Mouse (Mus musculus): ENCODE results near the gene Zdbf2. TPM values are rescaled to one million over a fixed set of nuclear protein-coding genes. Genes with fewer than 3 reads are reported as not detected.

Gene Zdbf2
- polyA plus RNA-seq, 1 experiment from 2014 or later, result 4.2 TPM

DNA sequence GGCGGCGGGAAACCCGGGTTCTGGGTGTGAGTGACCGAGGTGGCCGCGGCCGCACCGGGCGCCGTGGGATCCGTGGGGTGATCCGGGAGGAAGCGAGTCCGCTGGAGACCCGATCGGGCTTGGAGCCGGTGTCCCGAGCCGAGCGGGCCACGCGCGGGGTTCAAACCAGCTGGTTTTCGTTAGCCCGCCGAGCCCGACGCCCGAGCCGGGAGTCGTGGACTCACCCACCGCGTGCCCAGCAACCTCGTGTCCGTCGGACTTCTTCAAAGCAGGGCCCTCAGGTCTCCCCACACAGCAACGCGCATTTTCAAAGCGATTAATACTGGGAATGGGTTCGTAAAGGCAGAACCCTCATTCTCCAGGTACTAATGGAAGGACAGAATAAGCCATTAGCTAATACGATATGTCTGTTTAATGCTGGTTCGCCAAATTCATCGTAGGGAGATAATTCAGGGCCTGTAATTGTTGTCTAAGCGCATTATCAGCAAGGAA is 24.7 kb upstream of the Zdbf2 start:
- peaks cover 6% of the 10 kb centered on the region; the same call in 1 of the 2 replicates for H3K4me1 ChIP-seq (ENCODE audit: insufficient read depth, low read length)
- H3K4me3 ChIP-seq (ENCODE audit: low read length), result peak overlapping the region; percentile 36
- peak overlapping the region; percentile 57 for H3K4me2 ChIP-seq (replicated peaks; ENCODE audit: low read depth, low read length)
- no peaks in the 10 kb centered on the region for H3K9me3 ChIP-seq (ENCODE audit: low read length)
- ATAC-seq (ENCODE audit: low FRiP score, low TSS enrichment), result no peak
- H3K36me3 ChIP-seq (ENCODE audit: insufficient read depth, low read length), result no peaks in the 10 kb centered on the region
- WGBS, result 2% methylated on average over 44 of the region's 44 CpGs
- H3K9ac ChIP-seq (replicated peaks; ENCODE audit: low read length), result peak overlapping the region; percentile 40; the same call in 1 of the 2 replicates
- H3K27ac ChIP-seq (ENCODE audit: low read length), result no peak overlapping the region
- peaks cover 86% of the 10 kb centered on the region for H3K27me3 ChIP-seq (ENCODE audit: insufficient read depth, low read length)

DNA sequence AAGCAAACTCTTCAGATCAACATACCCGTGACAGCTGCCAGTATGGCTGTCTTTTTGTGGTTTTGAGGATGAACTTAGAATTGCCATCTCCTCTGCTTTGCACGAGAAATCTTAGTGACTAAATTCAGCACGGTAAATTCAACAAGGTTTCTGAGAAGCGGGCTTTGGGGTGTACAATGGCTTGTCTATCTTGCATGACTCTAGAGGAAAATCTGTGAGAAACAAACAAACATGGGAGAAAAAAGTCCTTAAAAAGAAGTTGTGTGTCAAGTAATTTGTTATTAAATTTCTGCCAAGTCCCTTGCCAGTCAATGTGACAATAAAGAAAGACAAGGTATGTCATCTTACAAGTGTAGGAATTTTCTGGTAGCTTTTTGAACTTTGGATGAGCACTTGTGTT is 23.8 kb upstream of the Zdbf2 start:
- ATAC-seq (ENCODE audit: low FRiP score, low TSS enrichment), result no peak
- no peak overlapping the region for H3K27ac ChIP-seq (ENCODE audit: low read length)
- no peak overlapping the region for H3K4me3 ChIP-seq (ENCODE audit: low read length)
- no peaks in the 10 kb centered on the region for H3K9me3 ChIP-seq (ENCODE audit: low read length)
- no peak overlapping the region for H3K4me2 ChIP-seq (replicated peaks; ENCODE audit: low read depth, low read length)
- no peaks in the 10 kb centered on the region for H3K36me3 ChIP-seq (ENCODE audit: insufficient read depth, low read length)
- H3K4me1 ChIP-seq (ENCODE audit: insufficient read depth, low read length), result peaks cover 6% of the 10 kb centered on the region; the same call in 1 of the 2 replicates
- 55% methylated on average over 4 of the region's 4 CpGs for WGBS
- no peak overlapping the region for H3K9ac ChIP-seq (replicated peaks; ENCODE audit: low read length)
- peaks cover 90% of the 10 kb centered on the region for H3K27me3 ChIP-seq (ENCODE audit: insufficient read depth, low read length)

DNA sequence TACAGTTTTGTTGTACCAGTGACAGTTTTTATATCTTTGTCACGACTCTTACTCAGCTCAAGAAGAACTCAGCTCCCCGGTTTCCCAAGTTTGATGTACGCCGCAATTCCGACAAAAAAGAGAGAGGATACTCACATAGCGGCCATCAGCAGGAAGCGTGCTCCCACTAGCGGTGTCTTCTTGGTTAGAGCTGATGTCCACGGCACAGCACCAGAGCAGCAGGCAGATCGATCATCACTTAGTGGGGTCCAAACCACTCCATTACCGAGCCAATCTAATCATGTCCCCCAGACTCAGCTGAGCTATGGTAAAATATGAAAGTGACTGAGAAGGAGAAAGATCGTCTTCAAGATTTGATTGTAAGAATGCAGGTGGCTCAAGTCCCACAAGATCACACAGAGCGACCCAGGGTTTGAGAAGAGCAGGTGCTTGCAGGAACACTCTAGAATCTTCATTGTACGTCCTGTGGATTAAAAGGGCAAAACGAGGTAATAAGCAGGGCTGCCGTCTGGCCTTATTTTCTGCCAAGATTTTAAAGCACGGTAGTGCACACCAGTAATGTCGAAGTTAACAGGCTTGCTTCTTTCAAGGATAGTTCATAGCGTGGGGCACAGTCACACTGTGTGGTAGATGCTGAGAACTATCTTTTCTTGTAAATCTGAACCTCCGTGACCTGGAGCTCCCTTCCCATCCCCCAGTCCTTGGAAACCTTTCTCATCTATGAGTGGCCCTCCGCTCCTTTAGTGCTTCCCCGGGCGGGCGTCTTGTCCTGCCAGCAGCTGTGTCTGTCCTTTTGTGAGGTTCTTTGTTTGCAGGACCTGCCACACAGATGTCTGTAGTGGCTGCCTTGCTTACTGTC is 20.5 kb upstream of the Zdbf2 start:
- Histone ChIP-seq H3K36me3 (ENCODE audit: insufficient read depth, low read length) (no peaks in the 10 kb centered on the region), H3K27ac (ENCODE audit: low read length) (no peak overlapping the region), H3K4me1 (ENCODE audit: insufficient read depth, low read length) (peaks cover 6% of the 10 kb centered on the region; the same call in 1 of the 2 replicates), H3K9me3 (ENCODE audit: low read length) (no peaks in the 10 kb centered on the region), H3K9ac (replicated peaks; ENCODE audit: low read length) (no peak overlapping the region), H3K27me3 (ENCODE audit: insufficient read depth, low read length) (peaks cover 95% of the 10 kb centered on the region), H3K4me2 (replicated peaks; ENCODE audit: low read depth, low read length) (no peak overlapping the region), H3K4me3 (ENCODE audit: low read length) (no peak overlapping the region)
- peak; percentile 51; the same call in 1 of the 2 replicates for ATAC-seq (ENCODE audit: low FRiP score, low TSS enrichment)
- 38% methylated on average over 24 of the region's 24 CpGs for WGBS

DNA sequence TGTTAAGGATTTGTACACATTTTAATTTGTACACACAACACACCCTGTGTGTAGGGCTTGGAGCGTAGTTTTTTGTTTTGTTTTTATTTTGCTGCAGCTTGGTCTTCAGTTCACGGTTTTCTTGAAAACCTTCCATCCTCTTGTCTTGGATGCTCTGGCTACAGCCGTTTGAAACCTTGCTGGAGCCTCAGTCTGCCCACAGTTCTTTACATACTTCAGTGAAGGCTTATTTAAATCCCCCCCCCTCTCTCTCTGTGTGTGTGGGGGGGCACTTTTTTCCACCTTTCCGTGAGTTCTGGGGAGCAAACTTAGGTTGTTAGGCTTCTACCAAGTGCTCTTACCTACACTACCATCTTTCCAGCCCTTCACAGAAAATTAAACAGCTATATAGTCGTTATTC is 19.8 kb upstream of the Zdbf2 start:
- WGBS, result 41% methylated on average over 5 of the region's 5 CpGs
- Histone ChIP-seq H3K4me1 (ENCODE audit: insufficient read depth, low read length) (no peaks in the 10 kb centered on the region; the same call in 1 of the 2 replicates), H3K9me3 (ENCODE audit: low read length) (no peaks in the 10 kb centered on the region), H3K4me2 (replicated peaks; ENCODE audit: low read depth, low read length) (no peak overlapping the region), H3K27ac (ENCODE audit: low read length) (no peak overlapping the region), H3K9ac (replicated peaks; ENCODE audit: low read length) (no peak overlapping the region), H3K36me3 (ENCODE audit: insufficient read depth, low read length) (no peaks in the 10 kb centered on the region), H3K4me3 (ENCODE audit: low read length) (no peak overlapping the region), H3K27me3 (ENCODE audit: insufficient read depth, low read length) (peaks cover 93% of the 10 kb centered on the region)
- ATAC-seq (ENCODE audit: low FRiP score, low TSS enrichment), result no peak

DNA sequence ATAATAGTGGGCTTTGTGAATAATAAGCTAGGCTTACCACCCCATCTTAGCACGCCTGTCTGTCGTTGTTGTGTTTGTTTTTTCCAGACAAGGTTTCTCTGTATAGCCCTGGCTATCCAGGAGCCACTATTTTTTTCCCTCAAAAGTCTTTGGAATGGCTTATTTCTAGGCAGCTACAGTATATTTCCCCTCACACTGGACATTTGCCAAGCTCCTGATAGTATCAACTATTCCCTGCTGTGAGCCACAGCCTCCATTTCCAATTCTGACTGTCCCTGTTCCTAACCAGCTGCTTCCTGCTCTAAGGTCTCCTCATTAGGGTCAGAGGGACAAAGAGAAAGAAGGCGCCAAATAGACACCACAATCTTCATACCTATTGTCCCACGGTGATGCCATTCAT is 18.0 kb upstream of the Zdbf2 start:
- Histone ChIP-seq H3K4me3 (ENCODE audit: low read length) (no peak overlapping the region), H3K4me1 (ENCODE audit: insufficient read depth, low read length) (no peaks in the 10 kb centered on the region), H3K9me3 (ENCODE audit: low read length) (no peaks in the 10 kb centered on the region), H3K27ac (ENCODE audit: low read length) (no peak overlapping the region), H3K27me3 (ENCODE audit: insufficient read depth, low read length) (peaks cover 90% of the 10 kb centered on the region), H3K4me2 (replicated peaks; ENCODE audit: low read depth, low read length) (no peak overlapping the region), H3K36me3 (ENCODE audit: insufficient read depth, low read length) (no peaks in the 10 kb centered on the region), H3K9ac (replicated peaks; ENCODE audit: low read length) (no peak overlapping the region)
- 23% methylated on average over 4 of the region's 4 CpGs for WGBS
- ATAC-seq (ENCODE audit: low FRiP score, low TSS enrichment), result 0 out of 2 replicates have a peak, but pooled peaks have one; percentile 39

DNA sequence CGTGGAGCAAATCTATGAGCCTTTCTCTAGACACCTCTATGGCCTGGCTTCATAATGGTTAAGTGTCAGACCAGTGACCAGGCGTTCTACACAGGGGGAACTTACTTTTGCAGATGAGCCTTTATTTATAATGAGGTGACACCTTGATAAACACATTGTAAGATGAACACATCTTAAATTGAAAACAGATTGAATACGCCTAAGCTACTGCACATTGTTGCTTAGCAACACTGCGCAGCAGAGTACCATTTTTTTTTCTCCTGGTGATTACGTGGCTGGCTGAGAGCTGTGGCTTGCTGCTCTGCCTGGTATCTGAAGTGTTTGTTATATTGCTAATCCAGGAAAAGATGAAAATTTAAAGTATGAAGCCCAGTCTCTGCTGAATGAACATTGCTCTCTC is 17.0 kb upstream of the Zdbf2 start:
- Histone ChIP-seq H3K4me1 (ENCODE audit: insufficient read depth, low read length) (no peaks in the 10 kb centered on the region), H3K27me3 (ENCODE audit: insufficient read depth, low read length) (peaks cover 91% of the 10 kb centered on the region), H3K9me3 (ENCODE audit: low read length) (no peaks in the 10 kb centered on the region), H3K4me2 (replicated peaks; ENCODE audit: low read depth, low read length) (no peak overlapping the region), H3K4me3 (ENCODE audit: low read length) (no peak overlapping the region), H3K9ac (replicated peaks; ENCODE audit: low read length) (no peak overlapping the region), H3K36me3 (ENCODE audit: insufficient read depth, low read length) (no peaks in the 10 kb centered on the region), H3K27ac (ENCODE audit: low read length) (no peak overlapping the region)
- 26% methylated on average over 5 of the region's 5 CpGs for WGBS
- ATAC-seq (ENCODE audit: low FRiP score, low TSS enrichment), result no peak

DNA sequence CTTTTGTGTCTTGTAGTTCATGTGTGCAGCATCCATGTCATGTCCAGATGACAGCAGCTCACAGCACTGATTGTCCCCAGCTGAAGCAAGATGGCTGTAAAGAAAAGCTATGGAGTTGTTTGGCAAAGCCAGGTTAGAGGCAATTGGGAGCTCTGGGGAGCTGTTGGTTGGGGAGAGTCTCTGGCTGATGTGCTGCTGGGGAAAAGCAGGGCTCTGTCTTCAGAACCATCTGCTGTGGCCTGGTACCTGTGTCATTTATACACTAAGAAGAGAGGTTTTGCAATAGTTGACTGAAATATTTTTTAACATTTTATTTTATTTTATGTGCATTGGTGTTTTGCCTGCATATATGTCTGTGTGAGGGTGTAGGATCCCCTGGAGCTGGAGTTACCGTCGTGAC is 14.6 kb upstream of the Zdbf2 start:
- Histone ChIP-seq H3K36me3 (ENCODE audit: insufficient read depth, low read length) (no peaks in the 10 kb centered on the region), H3K9ac (replicated peaks; ENCODE audit: low read length) (no peak overlapping the region), H3K4me3 (ENCODE audit: low read length) (no peak overlapping the region), H3K9me3 (ENCODE audit: low read length) (no peaks in the 10 kb centered on the region), H3K4me2 (replicated peaks; ENCODE audit: low read depth, low read length) (no peak overlapping the region), H3K27ac (ENCODE audit: low read length) (no peak overlapping the region), H3K27me3 (ENCODE audit: insufficient read depth, low read length) (peaks cover 87% of the 10 kb centered on the region), H3K4me1 (ENCODE audit: insufficient read depth, low read length) (no peaks in the 10 kb centered on the region)
- WGBS, result 33% methylated on average over 2 of the region's 2 CpGs
- ATAC-seq (ENCODE audit: low FRiP score, low TSS enrichment), result no peak

DNA sequence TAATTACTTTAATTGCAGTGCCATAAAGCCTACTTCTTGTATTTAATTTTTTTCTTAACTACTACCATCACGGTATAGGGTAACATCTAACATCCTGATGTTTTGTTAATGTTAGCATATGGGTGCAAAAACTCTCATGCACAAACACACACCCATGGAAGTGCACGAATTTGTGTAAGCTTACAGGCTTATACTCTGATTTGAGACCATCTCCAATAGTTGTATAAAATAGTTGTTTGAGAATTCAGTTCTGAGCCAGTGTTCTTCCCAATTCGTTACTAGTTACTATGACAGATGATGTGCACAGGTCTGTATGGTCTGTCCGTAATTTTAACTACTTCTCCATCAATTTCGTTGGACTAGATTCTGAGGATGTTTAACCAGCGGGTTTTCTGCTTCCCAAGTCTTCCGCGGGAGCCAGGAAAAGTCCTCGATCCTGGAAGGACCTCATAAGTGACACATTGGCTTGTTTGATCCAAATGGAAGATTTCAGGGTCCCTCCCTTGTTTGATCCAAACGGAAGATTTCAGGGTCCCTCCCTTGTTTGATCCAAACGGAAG is 13.7 kb upstream of the Zdbf2 start:
- Histone ChIP-seq H3K9me3 (ENCODE audit: low read length) (no peaks in the 10 kb centered on the region), H3K36me3 (ENCODE audit: insufficient read depth, low read length) (no peaks in the 10 kb centered on the region), H3K4me2 (replicated peaks; ENCODE audit: low read depth, low read length) (no peak overlapping the region), H3K27ac (ENCODE audit: low read length) (no peak overlapping the region), H3K27me3 (ENCODE audit: insufficient read depth, low read length) (peaks cover 88% of the 10 kb centered on the region), H3K9ac (replicated peaks; ENCODE audit: low read length) (no peak overlapping the region), H3K4me3 (ENCODE audit: low read length) (no peak overlapping the region), H3K4me1 (ENCODE audit: insufficient read depth, low read length) (no peaks in the 10 kb centered on the region)
- WGBS, result 41% methylated on average over 11 of the region's 11 CpGs
- ATAC-seq (ENCODE audit: low FRiP score, low TSS enrichment), result no peak

DNA sequence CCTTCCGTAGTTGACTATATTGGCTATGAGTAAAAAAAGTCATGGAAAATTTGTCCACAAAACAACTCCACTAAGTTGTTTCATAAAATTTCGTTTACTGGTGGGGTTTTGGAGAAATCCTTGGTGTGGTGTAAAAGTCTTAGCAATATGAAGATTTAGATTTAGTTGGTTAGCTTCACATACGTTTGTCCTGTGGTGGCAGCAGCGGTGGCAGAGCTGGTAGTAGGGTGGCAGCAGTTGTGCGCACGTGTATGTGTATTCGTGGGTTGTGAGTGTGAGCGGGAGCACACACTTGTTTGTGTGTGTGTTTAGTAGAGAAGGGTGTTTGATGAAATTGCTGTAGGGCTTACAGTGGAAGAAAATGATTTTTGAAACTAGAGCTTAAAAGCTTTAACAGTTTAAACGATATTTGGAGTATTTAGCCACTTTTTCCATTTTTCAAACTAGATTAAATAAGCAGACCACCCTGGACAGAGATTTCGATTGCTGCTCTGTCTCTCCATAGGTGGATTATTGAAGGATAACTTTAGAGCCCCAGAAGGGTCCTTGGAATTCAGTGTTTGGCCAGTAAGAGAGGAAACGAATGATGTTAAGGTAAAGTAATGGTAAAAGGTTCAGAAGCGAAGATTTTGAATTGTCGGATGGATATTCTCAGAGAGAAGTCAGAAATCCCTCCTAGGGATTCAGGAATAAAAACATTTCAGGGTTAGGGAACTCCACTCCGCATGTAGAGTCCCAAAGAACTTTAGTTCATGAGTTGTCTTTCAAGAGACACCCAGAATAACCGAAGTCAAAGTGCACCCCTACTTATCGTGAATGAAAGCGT is 12.9 kb upstream of the Zdbf2 start:
- H3K36me3 ChIP-seq (ENCODE audit: insufficient read depth, low read length), result no peaks in the 10 kb centered on the region
- no peaks in the 10 kb centered on the region for H3K4me1 ChIP-seq (ENCODE audit: insufficient read depth, low read length)
- no peak overlapping the region for H3K4me2 ChIP-seq (replicated peaks; ENCODE audit: low read depth, low read length)
- no peaks in the 10 kb centered on the region for H3K9me3 ChIP-seq (ENCODE audit: low read length)
- no peak overlapping the region for H3K27ac ChIP-seq (ENCODE audit: low read length)
- H3K27me3 ChIP-seq (ENCODE audit: insufficient read depth, low read length), result peaks cover 88% of the 10 kb centered on the region
- no peak overlapping the region for H3K9ac ChIP-seq (replicated peaks; ENCODE audit: low read length)
- no peak for ATAC-seq (ENCODE audit: low FRiP score, low TSS enrichment)
- no peak overlapping the region for H3K4me3 ChIP-seq (ENCODE audit: low read length)
- WGBS, result 42% methylated on average over 17 of the region's 17 CpGs
